Mouse (Mus musculus) limb, embryonic 11.5 days (tissue): ENCODE results near the gene Adam10. TPM values are rescaled to one million over a fixed set of nuclear protein-coding genes. Genes with fewer than 3 reads are reported as not detected.
A peak's percentile ranks its signal among the peaks of the same experiment; 100 is the strongest.

ENCODE experiments used
- ATAC-seq: fragments of 200-750 bp; cut with Nextera tagmentation; 2 replicates; pipeline ENCODE4 v1.8.0; 2017; ENCODE audit warnings: low read depth; ENCODE audit not compliant: insufficient number of reproducible peaks, low FRiP score, low TSS enrichment
- DNase-seq: peaks from one replicate; pipeline ENCODE4 v3.0.0-alpha.2; 2015; ENCODE audit warnings: low spot score
- H3K27ac ChIP-seq: fragments of 300-500 bp; sonication (generic); replicated peaks from 2 replicates; pipeline ENCODE4 v1.5.1; 2014; ENCODE audit warnings: low read depth, mild to moderate bottlenecking, low read length
- H3K27me3 ChIP-seq: fragments of 300-500 bp; sonication (generic); 2 replicates; pipeline ENCODE4 v1.6.1; 2014; ENCODE audit warnings: mild to moderate bottlenecking, low read length, mixed read lengths; ENCODE audit not compliant: control insufficient read depth, insufficient read depth
- H3K36me3 ChIP-seq: fragments of 300-500 bp; sonication (generic); 2 replicates; pipeline ENCODE4 v1.6.1; 2014; ENCODE audit warnings: mild to moderate bottlenecking, low read length, moderate library complexity, mixed read lengths; ENCODE audit not compliant: control insufficient read depth, insufficient read depth
- H3K4me1 ChIP-seq: fragments of 300-500 bp; sonication (generic); 2 replicates; pipeline ENCODE4 v1.6.1; 2014; ENCODE audit warnings: low read length, mixed read lengths; ENCODE audit not compliant: control insufficient read depth, insufficient read depth
- H3K4me2 ChIP-seq: fragments of 300-500 bp; sonication (generic); 2 replicates; pipeline ENCODE4 v1.6.1; 2014; ENCODE audit warnings: low read depth, mild to moderate bottlenecking, moderate library complexity; ENCODE audit not compliant: severe bottlenecking
- H3K4me3 ChIP-seq: fragments of 300-500 bp; sonication (generic); 2 replicates; pipeline ENCODE4 v1.5.1; 2014; ENCODE audit warnings: low read depth, low read length
- H3K9ac ChIP-seq: fragments of 300-500 bp; sonication (generic); 2 replicates; pipeline ENCODE4 v1.6.1; 2014; ENCODE audit warnings: mild to moderate bottlenecking, low read length
- H3K9me3 ChIP-seq: fragments of 300-500 bp; sonication (generic); 2 replicates; pipeline ENCODE4 v1.6.1; 2016; ENCODE audit warnings: low read length; ENCODE audit not compliant: control insufficient read depth
- WGBS: fragments of 180-500 bp; shearing (Covaris S2); extraction: QIAGEN DNeasy Blood & Tissue Kit; methylation state at CpG from one replicate; pipeline ENCODE4 v1.1.7; 2014; 5-methylcytosine and 5-hydroxymethylcytosine counted together
- polyA plus RNA-seq: library from polyadenylated mRNA; unstranded; fragments of >200 nt; fragmentation: Nextera tagmentation; extraction: Ambion mirVana; gene quantifications from 2 replicates; pipeline ENCODE4 v1.2.1, GENCODE M21; 2014

Adam10 gene
- polyA plus RNA-seq, result 52.4 and 52.5 TPM in 2 replicates

DNA sequence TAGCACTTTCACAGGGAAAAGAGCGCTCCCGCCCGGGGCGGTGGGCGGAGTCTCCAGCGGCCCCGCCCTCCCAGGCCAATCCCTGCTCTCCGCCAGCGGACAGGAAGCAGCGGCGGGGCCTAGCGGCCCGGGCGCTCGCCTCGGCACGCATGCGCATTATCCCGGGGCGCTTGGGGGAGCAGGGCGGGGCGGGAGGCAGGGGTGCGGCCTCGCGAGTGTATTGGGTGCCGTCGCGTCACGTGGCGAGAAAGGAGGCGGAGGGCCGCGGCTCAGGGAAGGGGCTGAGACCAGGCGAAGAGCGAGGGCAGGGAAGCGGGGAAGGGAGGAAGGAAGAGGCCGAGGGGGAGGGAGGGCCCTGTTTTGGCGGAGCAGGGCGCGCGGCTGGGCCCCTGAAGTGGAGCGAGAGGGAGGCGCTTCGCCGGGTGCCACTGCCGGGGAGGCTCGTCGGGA lies at the start of gene Adam10:
Gene Adam10 (plus strand): TSS at position 316 of the 450 bp plus-strand sequence.
- peak; percentile 99 for ATAC-seq

DNA sequence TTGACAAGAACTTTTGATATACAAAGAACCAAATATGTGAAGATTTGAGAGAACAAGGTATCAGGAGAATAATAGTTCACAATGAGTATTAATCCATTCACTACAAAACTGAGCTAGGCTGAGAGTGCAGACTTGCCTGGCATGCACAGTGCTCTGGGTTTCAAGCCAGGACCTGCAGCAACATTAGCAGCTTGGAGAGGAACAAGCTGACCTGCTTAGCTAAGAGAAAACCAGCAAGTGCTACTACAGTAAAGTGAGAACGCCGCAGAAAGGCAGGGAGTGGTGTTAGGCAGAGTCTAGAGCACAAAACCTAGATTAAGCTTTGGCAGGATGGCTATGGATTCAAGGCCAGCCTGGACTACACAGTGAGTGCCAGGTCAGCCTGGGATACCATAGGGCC lies 49.1 kb upstream of the Adam10 start:
- no peaks in the 10 kb centered on the region for H3K4me1 ChIP-seq
- DNase-seq, result peak; percentile 27
- no peak overlapping the region for H3K4me3 ChIP-seq
- no peak overlapping the region for H3K4me2 ChIP-seq
- no peak overlapping the region for H3K9ac ChIP-seq
- H3K36me3 ChIP-seq, result no peaks in the 10 kb centered on the region
- 79% methylated on average over 2 of the region's 2 CpGs for WGBS
- no peak for ATAC-seq
- H3K27me3 ChIP-seq, result no peaks in the 10 kb centered on the region
- no peaks in the 10 kb centered on the region for H3K9me3 ChIP-seq
- no peak overlapping the region for H3K27ac ChIP-seq

More for the DNA sequence above, at the start of gene Adam10:
- Histone ChIP-seq H3K27me3 (no peaks in the 10 kb centered on the region), H3K4me1 (no peaks in the 10 kb centered on the region), H3K9ac (peak within 1 kb of the TSS; percentile 96), H3K4me2 (peak within 1 kb of the TSS; percentile 79), H3K9me3 (no peaks in the 10 kb centered on the region), H3K36me3 (no peaks in the 10 kb centered on the region), H3K27ac (peak within 1 kb of the TSS; percentile 93), H3K4me3 (peak within 1 kb of the TSS; percentile 77)
- under 1% methylated on average over 43 of the region's 48 CpGs for WGBS
- DNase-seq, result peak; percentile 99

DNA sequence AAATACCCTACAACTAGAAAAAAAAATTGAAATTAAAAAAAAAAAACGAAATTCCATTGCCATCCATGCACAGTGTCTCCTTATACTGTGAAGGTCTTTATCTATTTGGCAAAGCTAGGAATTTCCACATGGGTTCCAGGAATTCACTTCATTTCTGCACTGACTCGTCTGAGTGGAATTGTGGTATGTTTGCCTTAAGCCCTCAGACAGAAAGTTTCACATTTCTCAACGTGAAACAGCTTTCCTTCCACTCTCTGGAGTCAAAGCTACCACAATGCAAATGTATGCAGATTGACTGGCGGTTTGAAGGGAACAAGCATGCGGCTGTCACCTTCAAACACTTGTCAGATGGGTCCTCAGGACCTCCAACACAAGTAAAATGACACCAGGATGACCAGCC lies 47.1 kb upstream of the Adam10 start:
- Histone ChIP-seq H3K36me3 (no peaks in the 10 kb centered on the region), H3K9ac (no peak overlapping the region), H3K4me1 (no peaks in the 10 kb centered on the region), H3K4me3 (no peak overlapping the region), H3K4me2 (no peak overlapping the region), H3K27me3 (no peaks in the 10 kb centered on the region), H3K27ac (no peak overlapping the region), H3K9me3 (no peaks in the 10 kb centered on the region)
- ATAC-seq (no peak), DNase-seq (no peak)
- 22% methylated on average over 5 of the region's 5 CpGs for WGBS

DNA sequence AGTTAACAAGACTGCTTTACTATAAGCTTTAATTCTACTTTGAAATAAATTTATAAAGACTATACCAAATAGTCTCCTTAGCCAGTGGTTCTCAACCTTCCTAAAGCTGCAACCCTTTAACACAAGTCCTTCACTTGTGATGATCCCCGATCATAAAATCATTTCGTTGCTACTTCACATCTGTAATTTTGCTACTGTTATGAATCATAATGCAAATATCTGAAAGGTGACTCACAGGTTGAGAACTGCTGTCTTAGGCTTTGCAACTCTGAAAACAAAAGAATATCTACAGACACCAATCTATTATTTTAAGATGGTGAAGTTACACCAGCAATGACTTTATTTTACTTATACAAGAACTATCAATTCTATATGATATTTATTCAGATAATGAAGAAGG lies 42.0 kb upstream of the Adam10 start:
- 87% methylated on average over 2 of the region's 2 CpGs for WGBS
- Histone ChIP-seq H3K4me3 (no peak overlapping the region), H3K27ac (no peak overlapping the region), H3K9me3 (no peaks in the 10 kb centered on the region), H3K4me2 (no peak overlapping the region), H3K9ac (no peak overlapping the region), H3K4me1 (no peaks in the 10 kb centered on the region), H3K27me3 (no peaks in the 10 kb centered on the region), H3K36me3 (no peaks in the 10 kb centered on the region)
- DNase-seq (no peak), ATAC-seq (no peak)

DNA sequence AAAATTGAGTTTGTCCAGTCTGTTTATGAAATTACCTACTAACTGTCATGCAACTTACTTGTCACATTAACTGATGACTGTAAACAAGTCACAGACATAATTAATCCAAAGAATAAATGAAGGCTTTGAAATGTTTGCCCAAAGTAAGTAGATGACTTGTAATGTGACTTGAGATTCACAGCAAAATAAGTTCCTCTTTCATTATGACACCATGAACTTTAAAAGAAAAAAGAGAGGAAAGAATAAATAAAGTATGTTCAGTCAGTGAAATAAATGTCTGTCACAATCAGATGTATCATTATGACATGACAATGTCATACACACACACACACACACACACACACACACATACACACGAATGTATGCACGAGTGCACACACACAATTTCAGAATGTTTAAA lies 28.5 kb upstream of the Adam10 start:
- Histone ChIP-seq H3K4me2 (no peak overlapping the region), H3K9me3 (no peaks in the 10 kb centered on the region), H3K4me3 (no peak overlapping the region), H3K9ac (no peak overlapping the region), H3K27me3 (no peaks in the 10 kb centered on the region), H3K36me3 (no peaks in the 10 kb centered on the region), H3K27ac (no peak overlapping the region), H3K4me1 (no peaks in the 10 kb centered on the region)
- WGBS, result 85% methylated on average over 2 of the region's 2 CpGs
- ATAC-seq (no peak), DNase-seq (no peak)

DNA sequence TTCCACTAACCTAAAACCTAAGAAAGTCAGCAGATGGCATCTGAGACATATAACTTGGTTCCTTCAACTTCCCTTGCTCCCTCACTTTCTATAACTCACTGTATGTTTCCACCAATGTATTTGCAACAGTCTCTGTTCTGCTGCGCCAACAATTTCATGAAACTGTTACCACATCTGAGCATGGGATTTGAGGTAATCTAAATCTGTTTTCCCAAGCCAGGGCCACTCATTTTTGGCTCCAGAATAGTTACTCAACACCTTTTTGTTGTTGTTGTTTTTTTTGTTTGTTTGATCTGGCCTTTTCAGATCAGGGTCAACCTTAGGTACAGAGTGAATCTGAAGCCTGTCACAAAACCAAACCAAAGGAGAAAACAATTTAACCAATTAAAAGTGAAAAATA lies 27.8 kb upstream of the Adam10 start:
- DNase-seq (no peak), ATAC-seq (no peak)
- Histone ChIP-seq H3K36me3 (no peaks in the 10 kb centered on the region), H3K4me1 (no peaks in the 10 kb centered on the region), H3K9ac (no peak overlapping the region), H3K27me3 (no peaks in the 10 kb centered on the region), H3K27ac (no peak overlapping the region), H3K9me3 (no peaks in the 10 kb centered on the region), H3K4me3 (no peak overlapping the region), H3K4me2 (no peak overlapping the region)
- WGBS, result 92% methylated on average over 1 of the region's 1 CpGs

DNA sequence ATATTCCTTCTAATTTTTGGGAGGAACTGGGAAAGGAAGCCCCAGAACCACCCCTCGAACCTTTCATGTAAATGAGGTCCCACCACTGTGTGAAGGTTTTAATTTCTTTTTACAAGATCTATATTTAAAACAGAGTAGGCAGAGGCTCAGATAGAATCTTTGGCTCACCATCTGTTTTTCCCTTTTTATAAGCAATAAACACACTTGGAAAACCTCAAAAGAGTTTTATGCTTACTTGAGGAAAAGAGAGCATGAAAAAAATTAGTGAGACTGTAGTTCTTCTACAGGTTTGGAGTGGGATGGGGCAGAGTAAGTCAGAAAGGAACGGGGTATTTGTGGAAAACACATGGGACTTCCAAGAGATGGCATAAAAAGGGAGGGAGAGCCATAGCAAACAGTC lies 26.6 kb upstream of the Adam10 start:
- DNase-seq, result no peak
- H3K9me3 ChIP-seq, result no peaks in the 10 kb centered on the region
- no peaks in the 10 kb centered on the region for H3K36me3 ChIP-seq
- no peak for ATAC-seq
- no peaks in the 10 kb centered on the region for H3K4me1 ChIP-seq
- no peak overlapping the region for H3K9ac ChIP-seq
- H3K27me3 ChIP-seq, result no peaks in the 10 kb centered on the region
- no peak overlapping the region for H3K27ac ChIP-seq
- no peak overlapping the region for H3K4me2 ChIP-seq
- WGBS, result 65% methylated on average over 2 of the region's 2 CpGs
- H3K4me3 ChIP-seq, result no peak overlapping the region

DNA sequence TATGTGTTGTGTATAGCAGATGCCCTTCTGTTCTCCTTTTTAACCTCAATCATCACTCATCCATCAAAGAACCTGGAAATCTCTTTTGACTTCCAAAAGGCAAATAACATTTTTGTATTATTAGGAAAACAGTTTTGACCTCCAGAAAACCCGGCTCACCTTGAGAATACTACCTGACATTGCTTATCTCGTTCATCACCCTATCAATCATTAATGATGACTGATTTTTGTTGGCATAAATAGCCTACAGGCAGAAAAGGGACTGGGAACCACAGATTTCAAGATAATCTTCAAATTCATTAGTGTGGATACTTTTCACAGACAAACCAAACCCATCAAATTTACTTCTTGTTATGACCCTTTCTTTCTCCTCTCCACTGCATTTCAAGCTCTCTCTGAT lies 24.9 kb upstream of the Adam10 start:
- no peak overlapping the region; the same call in 1 of the 2 replicates for H3K4me2 ChIP-seq
- H3K27me3 ChIP-seq, result no peaks in the 10 kb centered on the region
- no peaks in the 10 kb centered on the region for H3K4me1 ChIP-seq
- H3K36me3 ChIP-seq, result no peaks in the 10 kb centered on the region
- 80% methylated on average over 2 of the region's 2 CpGs for WGBS
- ATAC-seq, result no peak
- H3K9ac ChIP-seq, result no peak overlapping the region
- no peak for DNase-seq
- H3K9me3 ChIP-seq, result no peaks in the 10 kb centered on the region
- H3K27ac ChIP-seq, result no peak overlapping the region
- H3K4me3 ChIP-seq, result no peak overlapping the region

DNA sequence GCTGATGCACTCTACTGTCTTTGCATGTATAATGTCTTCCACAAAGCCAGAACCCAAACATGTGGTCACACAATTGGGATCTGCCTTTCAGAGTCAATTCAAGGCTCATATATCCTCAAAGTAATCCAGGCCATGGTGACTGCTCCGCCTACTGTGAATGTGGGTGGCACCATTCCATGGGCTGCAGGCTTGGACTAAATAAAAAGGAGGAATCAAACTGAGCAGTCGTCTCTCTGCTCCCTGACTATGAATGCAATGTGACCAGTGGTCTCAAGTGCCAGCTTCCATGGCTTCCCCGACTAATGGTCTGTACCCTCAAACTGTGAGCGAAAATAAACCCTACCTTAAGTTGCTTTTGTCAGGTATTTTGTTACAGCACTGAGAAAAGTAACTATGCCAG lies 24.3 kb upstream of the Adam10 start:
- 75% methylated on average over 4 of the region's 4 CpGs for WGBS
- Histone ChIP-seq H3K36me3 (no peaks in the 10 kb centered on the region), H3K9me3 (no peaks in the 10 kb centered on the region), H3K4me2 (no peak overlapping the region), H3K4me3 (no peak overlapping the region), H3K4me1 (no peaks in the 10 kb centered on the region), H3K27me3 (no peaks in the 10 kb centered on the region), H3K27ac (no peak overlapping the region), H3K9ac (no peak overlapping the region)
- ATAC-seq (no peak), DNase-seq (no peak)
